Mouse (Mus musculus) ES-E14 (cell line): Measurements from ENCODE around the gene Npl. TPM values are rescaled to one million over a fixed set of nuclear protein-coding genes. Genes with fewer than 3 reads are reported as not detected.

Source experiments
- DNase-seq: peaks from one replicate; pipeline ENCODE4 v3.0.0-alpha.2; 2013; ENCODE audit warnings: low read depth, low spot score
- H3K27ac ChIP-seq: 2 replicates; pipeline ENCODE4 v1.5.1; 2012; ENCODE audit warnings: low read depth, mild to moderate bottlenecking, low read length, moderate library complexity, mixed read lengths; ENCODE audit not compliant: poor library complexity, insufficient read depth, severe bottlenecking
- H3K36me3 ChIP-seq: 2 replicates; pipeline ENCODE4 v1.6.1; 2012; ENCODE audit warnings: mild to moderate bottlenecking, low read length, moderate library complexity, mixed read lengths; ENCODE audit not compliant: control insufficient read depth, poor library complexity, insufficient read depth, severe bottlenecking
- H3K4me1 ChIP-seq, 2 experiments: fragments of 150-350 bp in 1 of 2; sonication (generic) in 1 of 2; 2 replicates each; pipeline ENCODE4 v1.6.1; 2012; ENCODE audit warnings: low read length in 2 of 2, mild to moderate bottlenecking in 1 of 2, mixed read lengths in 1 of 2; ENCODE audit not compliant: control insufficient read depth in 2 of 2, insufficient read depth in 2 of 2, poor library complexity in 1 of 2
- H3K4me3 ChIP-seq, 2 experiments: fragments of 150-350 bp in 1 of 2; sonication (generic) in 1 of 2; 2 replicates each; pipeline ENCODE4 v1.5.1; 2012; ENCODE audit warnings: low read length in 2 of 2, low read depth in 1 of 2, mild to moderate bottlenecking in 1 of 2, mixed read lengths in 1 of 2; ENCODE audit not compliant: insufficient read depth in 1 of 2, poor library complexity in 1 of 2, severe bottlenecking in 1 of 2
- H3K9ac ChIP-seq: 2 replicates; pipeline ENCODE4 v1.6.1; 2012; ENCODE audit warnings: low read depth, mild to moderate bottlenecking, low read length, mixed read lengths; ENCODE audit not compliant: poor library complexity, insufficient read depth, severe bottlenecking
- H3K9me3 ChIP-seq: fragments of 150-350 bp; sonication (generic); 2 replicates; pipeline ENCODE4 v1.6.1; 2012; ENCODE audit warnings: low read depth, mild to moderate bottlenecking, low read length; ENCODE audit not compliant: control insufficient read depth, insufficient read depth
- CHD2 ChIP-seq: IDR thresholded peaks from 2 replicates; pipeline ENCODE4 v1.6.1; 2014; ENCODE audit warnings: mild to moderate bottlenecking, low read depth, low read length, inconsistent platforms
- HCFC1 ChIP-seq: IDR thresholded peaks from 2 replicates; pipeline ENCODE4 v1.6.1; 2012; ENCODE audit warnings: low read length, inconsistent platforms, borderline replicate concordance; ENCODE audit not compliant: insufficient read depth
- MAFK ChIP-seq: IDR thresholded peaks from 2 replicates; pipeline ENCODE4 v1.6.1; 2014; ENCODE audit warnings: mild to moderate bottlenecking, low read depth, low read length, inconsistent platforms; ENCODE audit not compliant: insufficient read depth
- ZC3H11A ChIP-seq: IDR thresholded peaks from 2 replicates; pipeline ENCODE4 v1.6.1; 2012; ENCODE audit warnings: low read depth, mild to moderate bottlenecking, inconsistent platforms, low read length, borderline replicate concordance
- ZNF384 ChIP-seq: IDR thresholded peaks from 2 replicates; pipeline ENCODE4 v1.6.1; 2012; ENCODE audit warnings: low read depth, low read length, inconsistent platforms
- in situ Hi-C, 2 experiments: fragments of 600-800 bp; cut with MboI; formaldehyde crosslinking; loops; one replicate each; pipeline ENCODE4 v1.15.1; 2025; ENCODE audit warnings: low sequenced_read_pairs in 2 of 2, inconsistent platforms in 1 of 2; ENCODE audit not compliant: unreplicated experiment in 2 of 2
- total RNA-seq: library from RNA; depleted of rRNA; stranded (reverse); fragments of 300-350 nt; gene quantifications from 2 replicates; pipeline ENCODE4 v1.2.3, GENCODE M21; 2012; rRNA removed

The Npl gene
- total RNA-seq = 7.1 and 15.6 TPM in 2 replicates

GRCm38 (mm10) chr1:153549536-153550199, at the start of gene Npl:
Gene Npl, minus strand, starts transcription at chr1:153550045.
- Histone ChIP-seq H3K4me3 (peak within 1 kb of the TSS; percentile 62 to 74), H3K9ac (peak within 1 kb of the TSS; percentile 52), H3K4me1 (0 out of 4 replicates have a peak, but pooled peaks cover 0 to 2% of the 10 kb centered on the region in 2 experiments), H3K27ac (no peak within 1 kb of the TSS), H3K36me3 (no peaks in the 10 kb centered on the region), H3K9me3 (no peaks in the 10 kb centered on the region)
- in situ Hi-C loops = no loop called here
- DNase-seq = peak; percentile 72
- TF ChIP-seq ZNF384 (no peak), HCFC1 (peak; percentile 96), MAFK (no peak), ZC3H11A (no peak)

- Histone ChIP-seq H3K4me1 (peaks cover 1 to 4% of the 10 kb centered on the region in 2 experiments; a peak in 2 of 4 replicates), H3K9me3 (no peaks in the 10 kb centered on the region), H3K9ac (no peak overlapping the region), H3K36me3 (no peaks in the 10 kb centered on the region), H3K4me3 (no peak overlapping the region), H3K27ac (no peak overlapping the region)
- DNase-seq = no peak
- in situ Hi-C loops = no loop called here
- TF ChIP-seq ZC3H11A = no peak
- TF ChIP-seq HCFC1 = no peak
- no peak for TF ChIP-seq MAFK
- TF ChIP-seq ZNF384 = no peak
- TF ChIP-seq CHD2 = no peak
These were observed 49.6 kb upstream of the Npl start for GRCm38 (mm10) chr1:153599302-153600045.

GRCm38 (mm10) chr1:153598773-153599172, 48.9 kb upstream of the Npl start:
- Histone ChIP-seq H3K9ac (no peak overlapping the region), H3K36me3 (no peaks in the 10 kb centered on the region), H3K27ac (no peak overlapping the region), H3K4me3 (no peak overlapping the region), H3K9me3 (no peaks in the 10 kb centered on the region), H3K4me1 (peaks cover 1 to 4% of the 10 kb centered on the region in 2 experiments; a peak in 2 of 4 replicates)
- TF ChIP-seq ZNF384 (no peak), CHD2 (peak; percentile 18; the same call in 1 of the 2 replicates)
- in situ Hi-C loops = no loop called here
- DNase-seq = peak; percentile 40

GRCm38 (mm10) chr1:153593678-153594077, 43.8 kb upstream of the Npl start:
- TF ChIP-seq ZC3H11A = no peak
- TF ChIP-seq HCFC1 = no peak
- TF ChIP-seq MAFK = no peak
- no peak for TF ChIP-seq ZNF384
- TF ChIP-seq CHD2 = no peak
- H3K27ac ChIP-seq = no peak overlapping the region
- H3K9me3 ChIP-seq = no peaks in the 10 kb centered on the region
- H3K36me3 ChIP-seq = no peaks in the 10 kb centered on the region
- H3K4me1 ChIP-seq = peaks cover 3 to 6% of the 10 kb centered on the region in 2 experiments; a peak in 2 of 4 replicates
- in situ Hi-C loops = no loop called here
- no peak for DNase-seq
- H3K9ac ChIP-seq = no peak overlapping the region
- H3K4me3 ChIP-seq = no peak overlapping the region
